Mouse (Mus musculus) ES-E14 (cell line): ENCODE measurements around the gene Trpm3.

Source experiments
- ZC3H11A ChIP-seq: IDR thresholded peaks from 2 replicates; pipeline ENCODE4 v1.6.1; 2012; ENCODE audit warnings: low read depth, mild to moderate bottlenecking, inconsistent platforms, low read length, borderline replicate concordance
- ZNF384 ChIP-seq: IDR thresholded peaks from 2 replicates; pipeline ENCODE4 v1.6.1; 2012; ENCODE audit warnings: low read depth, low read length, inconsistent platforms

GRCm38 (mm10) chr19:22783745-22784144 is 644.9 kb downstream of the Trpm3 start:
- no peak for TF ChIP-seq ZC3H11A
- no peak for TF ChIP-seq ZNF384
